Mouse (Mus musculus) stomach, embryonic 14.5 days (tissue): ENCODE measurements at regions not wholly inside any gene's neighbourhood (a gene's known extent, or its start where the extent isn't known, plus 50 kb on each side); places are given as distances from the start of the nearest gene placed in this dataset.
A peak's percentile ranks its signal among the peaks of the same experiment; 100 is the strongest.

Source experiments
- ATAC-seq: fragments of 200-750 bp; cut with Nextera tagmentation; 2 replicates; pipeline ENCODE4 v1.8.0; 2017; ENCODE audit warnings: low read depth, moderate TSS enrichment; ENCODE audit not compliant: insufficient number of reproducible peaks, insufficient read depth, low FRiP score
- H3K27ac ChIP-seq: fragments of 300-500 bp; sonication (generic); 2 replicates; pipeline ENCODE4 v1.5.1; 2014; ENCODE audit warnings: mild to moderate bottlenecking, low read length, moderate library complexity, mixed read lengths
- H3K27me3 ChIP-seq: fragments of 300-500 bp; sonication (generic); 2 replicates; pipeline ENCODE4 v1.6.1; 2014; ENCODE audit warnings: low read length, control low read depth, mixed read lengths; ENCODE audit not compliant: control insufficient read depth, insufficient read depth
- H3K36me3 ChIP-seq: fragments of 300-500 bp; sonication (generic); 2 replicates; pipeline ENCODE4 v1.6.1; 2014; ENCODE audit warnings: mild to moderate bottlenecking, control low read depth, low read length, moderate library complexity, mixed read lengths; ENCODE audit not compliant: control insufficient read depth, insufficient read depth
- H3K4me1 ChIP-seq: fragments of 300-500 bp; sonication (generic); 2 replicates; pipeline ENCODE4 v1.6.1; 2014; ENCODE audit warnings: low read length, control low read depth, mixed read lengths; ENCODE audit not compliant: control insufficient read depth, insufficient read depth
- H3K4me2 ChIP-seq: fragments of 300-500 bp; sonication (generic); replicated peaks from 2 replicates; pipeline ENCODE4 v1.6.1; 2014; ENCODE audit warnings: low read depth, low read length, control low read depth
- H3K4me3 ChIP-seq: fragments of 300-500 bp; sonication (generic); 2 replicates; pipeline ENCODE4 v1.5.1; 2014; ENCODE audit warnings: low read depth, low read length, control low read depth
- H3K9ac ChIP-seq: fragments of 300-500 bp; sonication (generic); replicated peaks from 2 replicates; pipeline ENCODE4 v1.6.1; 2014; ENCODE audit warnings: low read depth, mild to moderate bottlenecking, control low read depth, low read length, moderate library complexity, mixed read lengths
- H3K9me3 ChIP-seq: fragments of 300-500 bp; sonication (generic); 2 replicates; pipeline ENCODE4 v1.6.1; 2016; ENCODE audit warnings: low read depth, low read length, control low read depth; ENCODE audit not compliant: control insufficient read depth
- WGBS: fragments of 180-500 bp; shearing (Covaris S2); extraction: QIAGEN DNeasy Blood & Tissue Kit; methylation state at CpG from one replicate; pipeline ENCODE4 v1.1.7; 2014; 5-methylcytosine and 5-hydroxymethylcytosine counted together

- no peaks in the 10 kb centered on the region for H3K36me3 ChIP-seq
- H3K9me3 ChIP-seq = no peaks in the 10 kb centered on the region
- H3K4me3 ChIP-seq = peak overlapping the region; percentile 32
- WGBS = 2% methylated on average over 5 of the region's 5 CpGs
- H3K9ac ChIP-seq = no peak overlapping the region
- 0 out of 2 replicates have a peak, but pooled peaks cover 5% of the 10 kb centered on the region for H3K27me3 ChIP-seq
- ATAC-seq = peak; percentile 84
- H3K4me1 ChIP-seq = 0 out of 2 replicates have a peak, but pooled peaks cover 5% of the 10 kb centered on the region
- peak overlapping the region; percentile 74 for H3K4me2 ChIP-seq
- H3K27ac ChIP-seq = no peak overlapping the region
Measured at GRCm38 (mm10) chr14:60485889-60486274, 112.8 kb downstream of the Amer2 start.

- Histone ChIP-seq H3K9me3 (no peaks in the 10 kb centered on the region), H3K36me3 (no peaks in the 10 kb centered on the region), H3K4me2 (peak overlapping the region; percentile 74), H3K9ac (no peak overlapping the region), H3K27ac (no peak overlapping the region), H3K27me3 (0 out of 2 replicates have a peak, but pooled peaks cover 5% of the 10 kb centered on the region), H3K4me3 (peak overlapping the region; percentile 32; the same call in 1 of the 2 replicates), H3K4me1 (0 out of 2 replicates have a peak, but pooled peaks cover 5% of the 10 kb centered on the region)
- ATAC-seq = peak; percentile 70
- 3% methylated on average over 9 of the region's 9 CpGs for WGBS
Measured at GRCm38 (mm10) chr14:60486278-60486935, 113.3 kb downstream of the Amer2 start.

GRCm38 (mm10) chr14:60489111-60489510, 116.1 kb downstream of the Amer2 start:
- H3K36me3 ChIP-seq = no peaks in the 10 kb centered on the region
- 0 out of 2 replicates have a peak, but pooled peaks cover 1% of the 10 kb centered on the region for H3K27me3 ChIP-seq
- no peak overlapping the region for H3K27ac ChIP-seq
- 74% methylated on average over 4 of the region's 4 CpGs for WGBS
- H3K9ac ChIP-seq = no peak overlapping the region
- no peak overlapping the region for H3K4me3 ChIP-seq
- H3K9me3 ChIP-seq = no peaks in the 10 kb centered on the region
- 0 out of 2 replicates have a peak, but pooled peaks cover 5% of the 10 kb centered on the region for H3K4me1 ChIP-seq
- no peak for ATAC-seq
- no peak overlapping the region for H3K4me2 ChIP-seq

- Histone ChIP-seq H3K9me3 (no peaks in the 10 kb centered on the region), H3K9ac (no peak overlapping the region), H3K4me1 (0 out of 2 replicates have a peak, but pooled peaks cover 1% of the 10 kb centered on the region), H3K27me3 (no peaks in the 10 kb centered on the region), H3K4me3 (no peak overlapping the region), H3K27ac (no peak overlapping the region), H3K4me2 (no peak overlapping the region), H3K36me3 (no peaks in the 10 kb centered on the region)
- no peak for ATAC-seq
- WGBS = 94% methylated on average over 2 of the region's 2 CpGs
Measured at GRCm38 (mm10) chr14:60490886-60491285, 117.8 kb downstream of the Amer2 start.

GRCm38 (mm10) chr14:60495441-60495840, 122.4 kb downstream of the Amer2 start:
- no peak overlapping the region for H3K4me2 ChIP-seq
- no peaks in the 10 kb centered on the region for H3K4me1 ChIP-seq
- H3K9me3 ChIP-seq = no peaks in the 10 kb centered on the region
- WGBS = 90% methylated on average over 5 of the region's 5 CpGs
- no peaks in the 10 kb centered on the region for H3K27me3 ChIP-seq
- H3K36me3 ChIP-seq = no peaks in the 10 kb centered on the region
- H3K9ac ChIP-seq = no peak overlapping the region
- H3K27ac ChIP-seq = no peak overlapping the region
- H3K4me3 ChIP-seq = no peak overlapping the region
- ATAC-seq = no peak

GRCm38 (mm10) chr14:60502552-60502951, 129.5 kb downstream of the Amer2 start:
- ATAC-seq = no peak
- WGBS = 84% methylated on average over 6 of the region's 6 CpGs
- Histone ChIP-seq H3K4me3 (no peak overlapping the region), H3K27me3 (no peaks in the 10 kb centered on the region), H3K9ac (no peak overlapping the region), H3K9me3 (no peaks in the 10 kb centered on the region), H3K4me1 (no peaks in the 10 kb centered on the region), H3K27ac (no peak overlapping the region), H3K36me3 (no peaks in the 10 kb centered on the region), H3K4me2 (no peak overlapping the region)

- Histone ChIP-seq H3K4me2 (no peak overlapping the region), H3K9ac (no peak overlapping the region), H3K4me1 (no peaks in the 10 kb centered on the region), H3K36me3 (no peaks in the 10 kb centered on the region), H3K27me3 (no peaks in the 10 kb centered on the region), H3K27ac (no peak overlapping the region), H3K4me3 (no peak overlapping the region), H3K9me3 (no peaks in the 10 kb centered on the region)
- 85% methylated on average over 6 of the region's 6 CpGs for WGBS
- no peak for ATAC-seq
Measured at GRCm38 (mm10) chr14:60505066-60505465, 128.7 kb upstream of the Spata13 start.

- Histone ChIP-seq H3K27me3 (no peaks in the 10 kb centered on the region), H3K4me2 (no peak overlapping the region), H3K9me3 (no peaks in the 10 kb centered on the region), H3K4me1 (no peaks in the 10 kb centered on the region), H3K27ac (no peak overlapping the region), H3K36me3 (no peaks in the 10 kb centered on the region), H3K9ac (no peak overlapping the region), H3K4me3 (no peak overlapping the region)
- 48% methylated on average over 12 of the region's 12 CpGs for WGBS
- no peak for ATAC-seq
Measured at GRCm38 (mm10) chr14:60506296-60506695, 127.5 kb upstream of the Spata13 start.

- Histone ChIP-seq H3K36me3 (no peaks in the 10 kb centered on the region), H3K4me2 (no peak overlapping the region), H3K27ac (no peak overlapping the region), H3K9me3 (no peaks in the 10 kb centered on the region), H3K27me3 (no peaks in the 10 kb centered on the region), H3K4me3 (no peak overlapping the region), H3K9ac (no peak overlapping the region), H3K4me1 (no peaks in the 10 kb centered on the region)
- no peak for ATAC-seq
- WGBS = 25% methylated on average over 8 of the region's 8 CpGs
Measured at GRCm38 (mm10) chr14:60513560-60513959, 120.2 kb upstream of the Spata13 start.
